Mouse (Mus musculus) stomach, embryonic 15.5 days (tissue): Measurements from ENCODE around the gene Card19. TPM values are rescaled to one million over a fixed set of nuclear protein-coding genes. Genes with fewer than 3 reads are reported as not detected.

Experiments used
- ATAC-seq: fragments of 200-750 bp; cut with Nextera tagmentation; 2 replicates; pipeline ENCODE4 v1.8.0; 2017; ENCODE audit warnings: low read depth, moderate number of reproducible peaks, moderate TSS enrichment; ENCODE audit not compliant: insufficient read depth, low FRiP score
- H3K27ac ChIP-seq: fragments of 300-500 bp; sonication (generic); 2 replicates; pipeline ENCODE4 v1.5.1; 2015; ENCODE audit warnings: mild to moderate bottlenecking, inconsistent platforms
- H3K27me3 ChIP-seq: fragments of 300-500 bp; sonication (generic); replicated peaks from 2 replicates; pipeline ENCODE4 v1.6.1; 2015; ENCODE audit warnings: inconsistent platforms
- H3K36me3 ChIP-seq: fragments of 300-500 bp; sonication (generic); 2 replicates; pipeline ENCODE4 v1.6.1; 2015; ENCODE audit warnings: inconsistent platforms
- H3K4me1 ChIP-seq: fragments of 300-500 bp; sonication (generic); 2 replicates; pipeline ENCODE4 v1.6.1; 2015; ENCODE audit warnings: inconsistent platforms
- H3K4me2 ChIP-seq: fragments of 300-500 bp; sonication (generic); 2 replicates; pipeline ENCODE4 v1.6.1; 2015; ENCODE audit warnings: mild to moderate bottlenecking, inconsistent platforms
- H3K4me3 ChIP-seq: fragments of 300-500 bp; sonication (generic); replicated peaks from 2 replicates; pipeline ENCODE4 v1.5.1; 2015; ENCODE audit warnings: inconsistent platforms
- H3K9ac ChIP-seq: fragments of 300-500 bp; sonication (generic); 2 replicates; pipeline ENCODE4 v1.6.1; 2015; ENCODE audit warnings: inconsistent platforms
- H3K9me3 ChIP-seq: fragments of 300-500 bp; sonication (generic); 2 replicates; pipeline ENCODE4 v1.6.1; 2016; ENCODE audit warnings: inconsistent platforms
- WGBS: fragments of 180-500 bp; shearing (Covaris S2); methylation state at CpG from one replicate; pipeline ENCODE4 v1.1.7; 2015; 5-methylcytosine and 5-hydroxymethylcytosine counted together
- polyA plus RNA-seq: library from polyadenylated mRNA; unstranded; fragments of >200 nt; fragmentation: Nextera tagmentation; extraction: Ambion mirVana; gene quantifications from 2 replicates; pipeline ENCODE4 v1.2.1, GENCODE M21; 2015

Card19 gene
- polyA plus RNA-seq, 1 experiment from 2014 or later: 52.4 TPM

GRCm38 (mm10) chr13:49180274-49180673 lies 35.6 kb downstream of the Card19 start:
- Histone ChIP-seq H3K4me1 (peaks cover 18% of the 10 kb centered on the region), H3K27me3 (no peaks in the 10 kb centered on the region), H3K4me2 (no peak overlapping the region), H3K9me3 (no peaks in the 10 kb centered on the region), H3K36me3 (no peaks in the 10 kb centered on the region), H3K9ac (no peak overlapping the region), H3K27ac (no peak overlapping the region), H3K4me3 (no peak overlapping the region)
- ATAC-seq: no peak
- WGBS: 80% methylated on average over 5 of the region's 5 CpGs

DNA sequence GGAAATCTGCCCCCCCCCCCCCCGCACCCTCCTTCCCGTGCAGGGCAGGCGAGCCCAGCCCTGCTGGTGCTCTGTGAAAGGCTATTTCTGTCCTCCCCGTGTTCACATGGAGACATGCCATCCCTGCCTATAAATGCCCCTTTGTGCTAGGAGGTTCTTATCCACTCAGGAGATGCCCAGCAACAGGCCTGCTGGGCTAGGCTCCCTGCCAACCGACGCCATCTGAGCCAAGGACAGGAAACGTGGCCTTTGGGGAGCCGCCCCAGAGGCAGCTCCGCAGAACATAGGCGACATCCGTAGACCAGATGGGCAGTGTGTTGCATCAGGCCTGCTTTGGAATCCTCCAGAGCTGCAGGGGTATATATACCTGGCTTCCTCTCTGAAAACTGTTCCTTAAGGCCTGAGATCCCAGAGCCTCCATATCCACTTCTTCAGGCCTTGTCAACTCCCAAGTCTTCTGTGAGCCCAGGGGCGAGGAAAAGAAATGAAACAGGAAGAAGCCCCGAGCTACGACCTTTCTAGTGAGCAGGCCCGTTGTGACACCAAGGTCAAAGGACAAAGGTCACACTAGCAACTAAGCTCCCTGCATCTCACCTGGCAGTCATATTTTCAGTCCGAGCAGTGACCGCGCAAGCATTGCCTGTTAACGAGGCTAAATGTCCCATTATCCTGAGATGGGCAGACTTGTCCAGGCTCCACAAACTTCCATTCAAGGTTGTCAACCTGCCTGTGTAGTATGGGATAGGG lies 36.8 kb downstream of the Card19 start:
- Histone ChIP-seq H3K27me3 (no peaks in the 10 kb centered on the region), H3K9me3 (no peaks in the 10 kb centered on the region), H3K4me1 (peaks cover 18% of the 10 kb centered on the region), H3K4me2 (no peak overlapping the region), H3K9ac (no peak overlapping the region), H3K4me3 (no peak overlapping the region), H3K27ac (no peak overlapping the region), H3K36me3 (no peaks in the 10 kb centered on the region)
- peak; percentile 48; the same call in 1 of the 2 replicates for ATAC-seq
- 68% methylated on average over 19 of the region's 19 CpGs for WGBS

DNA sequence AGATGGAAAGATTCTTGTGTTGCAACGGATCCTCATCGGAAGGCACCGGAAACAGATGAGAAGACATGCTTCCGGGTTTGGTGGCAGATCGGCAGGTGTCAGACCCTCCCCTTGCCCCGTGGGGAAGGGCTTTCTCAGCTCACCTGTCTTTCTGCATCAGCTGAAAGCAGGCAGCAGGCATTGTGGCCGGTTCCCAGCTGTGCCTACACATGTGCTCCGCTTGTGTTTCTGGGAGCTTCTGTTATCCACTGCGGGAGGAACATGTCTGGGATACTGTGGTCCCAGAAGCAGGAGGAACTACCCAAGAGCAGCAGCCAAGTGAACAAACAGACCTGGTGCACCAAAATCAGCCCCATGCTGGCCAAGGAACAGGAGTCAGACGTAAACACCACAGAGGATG lies 40.3 kb downstream of the Card19 start:
- H3K9ac ChIP-seq: no peak overlapping the region
- WGBS: 73% methylated on average over 10 of the region's 10 CpGs
- no peak for ATAC-seq

DNA sequence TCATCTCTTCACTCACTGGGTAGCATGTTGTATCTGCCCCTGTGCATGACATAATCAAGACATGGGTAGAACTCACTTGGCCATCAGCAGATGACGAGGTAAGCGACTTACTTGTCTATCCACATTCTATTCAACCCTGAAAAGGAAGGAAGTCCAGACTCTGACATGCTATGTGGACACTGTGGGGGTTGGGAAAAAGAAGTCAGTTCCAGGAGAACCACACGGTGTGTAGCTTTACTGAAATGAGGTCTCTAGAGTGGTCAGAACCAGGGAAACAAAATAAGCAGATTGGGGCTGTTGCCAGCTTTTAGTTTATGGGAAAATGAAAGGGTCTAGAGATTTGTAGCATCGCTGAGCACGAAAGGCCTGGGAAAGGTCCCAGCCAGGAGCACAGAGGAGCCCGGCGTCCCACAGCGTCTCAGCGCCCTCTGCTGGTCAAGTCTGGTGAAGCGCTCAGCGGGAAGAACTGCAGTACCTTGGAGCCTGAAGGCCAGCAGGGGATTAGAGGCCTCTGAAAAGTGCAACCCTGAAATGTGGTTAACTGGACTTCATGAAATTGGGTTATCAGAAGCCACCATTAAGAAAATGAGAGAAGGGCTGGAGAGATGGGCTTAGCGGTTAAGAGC lies 42.8 kb downstream of the Card19 start:
- Histone ChIP-seq H3K4me1 (no peaks in the 10 kb centered on the region), H3K9me3 (no peaks in the 10 kb centered on the region), H3K9ac (no peak overlapping the region), H3K27me3 (no peaks in the 10 kb centered on the region), H3K27ac (no peak overlapping the region), H3K36me3 (no peaks in the 10 kb centered on the region), H3K4me3 (no peak overlapping the region), H3K4me2 (no peak overlapping the region)
- WGBS: 7% methylated on average over 12 of the region's 12 CpGs
- peak; percentile 67 for ATAC-seq

More for the DNA sequence above, 40.3 kb downstream of the Card19 start:
- Histone ChIP-seq H3K4me1 (peaks cover 6% of the 10 kb centered on the region; the same call in 1 of the 2 replicates), H3K4me3 (no peak overlapping the region), H3K27ac (no peak overlapping the region), H3K4me2 (no peak overlapping the region), H3K36me3 (no peaks in the 10 kb centered on the region), H3K9me3 (no peaks in the 10 kb centered on the region), H3K27me3 (no peaks in the 10 kb centered on the region)

GRCm38 (mm10) chr13:49172335-49172734 lies 43.5 kb downstream of the Card19 start:
- Histone ChIP-seq H3K4me3 (no peak overlapping the region), H3K9me3 (no peaks in the 10 kb centered on the region), H3K4me2 (no peak overlapping the region), H3K9ac (no peak overlapping the region), H3K4me1 (no peaks in the 10 kb centered on the region), H3K27me3 (no peaks in the 10 kb centered on the region), H3K27ac (no peak overlapping the region), H3K36me3 (no peaks in the 10 kb centered on the region)
- WGBS: 86% methylated on average over 7 of the region's 7 CpGs
- no peak for ATAC-seq

GRCm38 (mm10) chr13:49171729-49172128 lies 44.1 kb downstream of the Card19 start:
- no peak overlapping the region for H3K9ac ChIP-seq
- H3K27ac ChIP-seq: no peak overlapping the region
- no peak for ATAC-seq
- H3K4me3 ChIP-seq: no peak overlapping the region
- no peaks in the 10 kb centered on the region for H3K27me3 ChIP-seq
- 0 out of 2 replicates have a peak, but pooled peaks cover 5% of the 10 kb centered on the region for H3K4me1 ChIP-seq
- no peaks in the 10 kb centered on the region for H3K36me3 ChIP-seq
- WGBS: 61% methylated on average over 1 of the region's 1 CpGs
- no peaks in the 10 kb centered on the region for H3K9me3 ChIP-seq
- H3K4me2 ChIP-seq: no peak overlapping the region

DNA sequence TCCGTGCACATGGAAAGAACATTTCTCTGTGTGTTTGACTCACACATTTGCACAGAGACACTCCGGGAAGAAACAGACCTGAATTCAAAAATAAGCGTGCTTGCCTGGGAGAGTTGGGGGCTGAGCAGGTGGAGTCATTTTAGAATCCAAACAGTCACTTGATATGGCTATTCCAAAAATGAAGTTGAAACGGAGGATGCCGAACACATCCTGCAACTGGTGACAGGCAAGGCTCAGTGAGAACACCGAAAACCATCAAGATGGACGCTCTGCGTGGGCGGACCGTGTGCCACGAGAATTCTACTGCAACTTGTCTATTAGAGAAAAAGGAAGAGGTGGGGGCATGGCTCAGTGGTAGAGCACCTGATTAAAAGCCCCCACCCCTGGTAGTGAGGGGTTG lies 45.2 kb downstream of the Card19 start:
- Histone ChIP-seq H3K9ac (no peak overlapping the region), H3K27me3 (no peaks in the 10 kb centered on the region), H3K4me3 (no peak overlapping the region), H3K9me3 (no peaks in the 10 kb centered on the region), H3K4me1 (0 out of 2 replicates have a peak, but pooled peaks cover 5% of the 10 kb centered on the region), H3K27ac (no peak overlapping the region), H3K4me2 (no peak overlapping the region), H3K36me3 (no peaks in the 10 kb centered on the region)
- 86% methylated on average over 11 of the region's 11 CpGs for WGBS
- no peak for ATAC-seq

- H3K9ac ChIP-seq: no peak overlapping the region
- no peaks in the 10 kb centered on the region for H3K27me3 ChIP-seq
- no peaks in the 10 kb centered on the region for H3K9me3 ChIP-seq
- H3K27ac ChIP-seq: peak overlapping the region; percentile 38; the same call in 1 of the 2 replicates
- H3K36me3 ChIP-seq: no peaks in the 10 kb centered on the region
- peak; percentile 76 for ATAC-seq
- H3K4me3 ChIP-seq: no peak overlapping the region
- peak overlapping the region; percentile 19; the same call in 1 of the 2 replicates for H3K4me2 ChIP-seq
- 0 out of 2 replicates have a peak, but pooled peaks cover 5% of the 10 kb centered on the region for H3K4me1 ChIP-seq
- WGBS: 14% methylated on average over 17 of the region's 17 CpGs
Observed at GRCm38 (mm10) chr13:49169448-49170207, 46.2 kb downstream of the Card19 start.

DNA sequence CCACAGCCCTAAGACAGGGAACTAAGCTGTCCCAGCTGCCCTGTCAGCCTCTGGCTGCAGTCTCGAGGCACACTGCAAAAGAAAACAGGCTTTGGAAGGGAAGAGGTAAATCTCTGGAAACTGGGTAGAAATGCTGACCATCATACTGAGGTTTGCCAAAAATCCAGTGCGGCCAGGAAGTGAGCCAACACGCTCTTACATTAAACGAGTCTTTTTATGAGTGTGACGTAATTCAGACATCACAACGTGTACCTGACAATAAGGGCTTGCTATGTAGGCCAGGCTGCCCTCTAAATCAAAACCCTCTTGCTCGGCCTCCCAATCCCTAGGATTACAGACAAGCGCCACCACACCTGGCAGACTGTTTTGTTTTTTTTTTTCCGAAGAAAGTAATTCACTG lies 48.8 kb downstream of the Card19 start:
- no peak overlapping the region for H3K4me3 ChIP-seq
- H3K27ac ChIP-seq: no peak overlapping the region
- no peak for ATAC-seq
- no peak overlapping the region for H3K9ac ChIP-seq
- no peaks in the 10 kb centered on the region for H3K27me3 ChIP-seq
- 52% methylated on average over 9 of the region's 9 CpGs for WGBS
- no peaks in the 10 kb centered on the region for H3K9me3 ChIP-seq
- no peaks in the 10 kb centered on the region for H3K36me3 ChIP-seq
- 0 out of 2 replicates have a peak, but pooled peaks cover 5% of the 10 kb centered on the region for H3K4me1 ChIP-seq
- no peak overlapping the region for H3K4me2 ChIP-seq

DNA sequence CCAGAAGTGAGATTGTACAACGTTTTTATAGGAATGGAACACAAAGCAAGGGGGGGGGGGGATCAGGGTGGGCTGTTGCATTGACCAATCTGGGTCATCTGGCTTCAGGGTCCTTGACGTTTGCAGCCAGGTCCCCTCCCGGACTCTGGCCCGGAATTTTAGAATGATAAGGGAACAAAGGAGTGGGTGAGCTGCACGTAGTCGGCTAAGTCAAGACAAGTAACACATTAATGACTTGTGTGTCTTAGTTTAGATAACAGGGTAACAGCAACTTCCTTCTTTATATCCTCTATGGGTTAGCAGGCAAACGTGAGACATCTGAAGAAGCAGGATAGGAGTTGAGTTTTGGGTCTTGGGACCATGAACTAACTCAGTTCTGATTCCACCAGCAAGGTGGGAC lies 52.2 kb downstream of the Card19 start:
- 55% methylated on average over 7 of the region's 7 CpGs for WGBS
- ATAC-seq: no peak
- H3K9ac ChIP-seq: no peak overlapping the region
- H3K4me3 ChIP-seq: no peak overlapping the region
- no peaks in the 10 kb centered on the region for H3K9me3 ChIP-seq
- H3K4me2 ChIP-seq: no peak overlapping the region
- H3K36me3 ChIP-seq: no peaks in the 10 kb centered on the region
- no peaks in the 10 kb centered on the region for H3K27me3 ChIP-seq
- H3K27ac ChIP-seq: no peak overlapping the region; the same call in 1 of the 2 replicates
- H3K4me1 ChIP-seq: 0 out of 2 replicates have a peak, but pooled peaks cover 5% of the 10 kb centered on the region

DNA sequence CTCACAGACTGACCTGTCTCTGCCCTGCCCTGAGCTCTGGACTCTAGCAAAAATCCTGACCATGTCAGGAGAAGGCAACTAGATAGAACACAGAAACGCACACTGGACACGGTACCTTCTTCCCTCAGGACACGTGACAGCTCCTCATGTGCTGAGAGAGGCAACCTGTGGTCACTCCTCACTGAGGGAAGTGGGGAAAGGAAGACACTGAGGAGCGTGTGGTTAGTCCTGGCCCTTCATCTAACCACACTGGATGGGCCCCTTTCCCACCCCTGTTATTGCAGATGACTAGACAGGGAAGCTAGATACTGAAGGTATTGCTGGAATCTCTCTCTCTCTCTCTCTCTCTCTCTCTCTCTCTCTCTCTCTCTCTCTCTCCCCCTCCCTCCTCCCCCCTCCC lies 53.1 kb downstream of the Card19 start:
- Histone ChIP-seq H3K9ac (no peak overlapping the region), H3K4me2 (no peak overlapping the region), H3K27me3 (no peaks in the 10 kb centered on the region), H3K36me3 (no peaks in the 10 kb centered on the region), H3K4me3 (no peak overlapping the region), H3K27ac (no peak overlapping the region), H3K9me3 (no peaks in the 10 kb centered on the region), H3K4me1 (0 out of 2 replicates have a peak, but pooled peaks cover 5% of the 10 kb centered on the region)
- no peak for ATAC-seq
- 53% methylated on average over 4 of the region's 4 CpGs for WGBS

DNA sequence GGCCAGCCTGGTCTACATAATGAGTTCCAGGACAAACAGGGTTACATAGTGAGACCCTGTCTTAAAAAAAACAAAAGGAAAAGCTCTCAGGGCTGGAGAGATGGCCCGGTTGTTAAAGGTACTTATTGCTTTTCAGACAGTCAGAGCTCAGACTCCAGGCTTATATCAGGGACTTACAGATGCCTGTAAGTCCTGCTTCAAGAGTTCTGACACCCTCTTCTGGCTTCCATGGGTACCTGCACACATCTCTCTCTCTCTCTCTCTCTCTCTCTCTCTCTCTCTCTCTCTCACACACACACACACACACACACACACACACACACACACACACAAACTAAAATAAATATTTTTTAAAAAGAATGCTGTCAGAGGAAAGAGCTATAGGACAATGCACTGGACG lies 54.6 kb downstream of the Card19 start:
- Histone ChIP-seq H3K27ac (no peak overlapping the region), H3K4me1 (no peaks in the 10 kb centered on the region), H3K9ac (no peak overlapping the region), H3K27me3 (no peaks in the 10 kb centered on the region), H3K4me2 (no peak overlapping the region), H3K9me3 (no peaks in the 10 kb centered on the region), H3K36me3 (no peaks in the 10 kb centered on the region), H3K4me3 (no peak overlapping the region)
- WGBS: 60% methylated on average over 2 of the region's 2 CpGs
- no peak for ATAC-seq
